Mouse (Mus musculus): Measurements from ENCODE around the gene Nptxr.

DNA sequence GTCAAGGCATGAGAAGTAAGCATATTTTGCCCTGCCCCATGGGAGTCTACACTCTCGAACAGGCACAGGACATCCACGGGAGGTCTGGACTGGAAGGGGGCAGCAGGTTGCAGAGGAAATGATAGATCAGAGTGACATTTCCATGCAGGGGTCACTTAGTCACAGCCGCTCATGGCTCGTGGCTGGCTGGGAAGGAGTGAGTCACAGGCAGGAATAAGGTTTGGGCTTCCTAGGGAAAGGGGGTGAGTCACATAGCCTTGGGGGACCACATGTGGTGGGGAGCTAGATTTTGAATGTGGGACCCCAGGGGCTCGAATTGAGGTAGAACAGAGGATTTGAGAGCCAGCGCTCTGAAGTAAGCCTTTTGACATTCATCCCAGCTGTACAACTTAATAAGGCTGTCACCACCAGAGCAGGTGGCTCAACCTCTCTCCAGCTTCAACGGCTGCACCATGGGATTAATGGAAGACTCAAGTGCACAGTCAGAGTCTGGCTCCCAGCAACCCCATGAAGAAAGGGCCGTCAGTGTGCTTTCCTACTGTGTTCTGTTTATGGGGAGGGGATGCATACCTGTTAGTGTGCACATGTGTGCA lies 9.2 kb upstream of the Nptxr start:
- TF ChIP-seq CTCF (IDR thresholded peaks at IDR 0.05; ENCODE audit: borderline replicate concordance, extremely low read depth, insufficient read depth, insufficient read length) (no peak), POLR2A (IDR thresholded peaks at IDR 0.05; ENCODE audit: borderline replicate concordance, extremely low read depth, insufficient read depth, insufficient read length, poor library complexity, severe bottlenecking) (no peak)
